Mouse (Mus musculus): ENCODE data around the gene Cs.

Gene Cs

GRCm38 (mm10) chr10:128409692-128410559 lies 72.4 kb downstream of the Cs start:
- DNase-seq (ENCODE audit: low read depth), result peak; percentile 99

GRCm38 (mm10) chr10:128410560-128410845 lies 73.0 kb downstream of the Cs start:
- peak; percentile 66 for DNase-seq (ENCODE audit: low read depth)

- DNase-seq (ENCODE audit: low read depth), result peak; percentile 98
Observed at GRCm38 (mm10) chr10:128411211-128412054, 73.9 kb downstream of the Cs start, which contains the start of the genes Nabp2 and Rnf41. Nabp2 (minus strand) TSS chr10:128411492. Rnf41 (plus strand) TSS chr10:128411657.

GRCm38 (mm10) chr10:128412055-128412381 lies 74.5 kb downstream of the Cs start:
- DNase-seq (ENCODE audit: low read depth), result no peak

Data from induced T-regulatory cell, adult 2 months (primary cell).